8 mouse cellular contexts compared by ENCODE assay signal in genomic region chr6:8209047-8209865, GRCm38 (mm10). TPM values are rescaled to one million over a fixed set of nuclear protein-coding genes. Genes with fewer than 3 reads are reported as not detected.
DNase-seq lines count a peak whose midpoint lies in the region; ATAC-seq and TF ChIP-seq lines count a peak whose summit lies in the region.

Mios (plus strand) TSS chr6:8209222.

- under 1% methylated on average over 87 of the region's 90 CpGs for WGBS in embryonic facial prominence, embryonic 13.5 days
- under 1% methylated on average over 57 of the region's 90 CpGs for WGBS in limb, embryonic 14.5 days
- WGBS in midbrain, postnatal 0 days: under 1% methylated on average over 64 of the region's 90 CpGs

- peak; percentile 100 for DNase-seq in 3134 (ENCODE audit: extremely low read depth, insufficient read length, low spot score)
- DNase-seq in adrenal gland, postnatal 36 days: peak; percentile 90 to 94
- peak; percentile 80 for DNase-seq in heart, adult 8-10 months (ENCODE audit: low spot score)
- peak; percentile 90 for DNase-seq in kidney, adult 9 months
- peak; percentile 82 for DNase-seq in limb, embryonic 14.5 days (ENCODE audit: low spot score)
- DNase-seq in midbrain, postnatal 0 days (ENCODE audit: low spot score): peak; percentile 87
- DNase-seq in spleen, postnatal 14 days (ENCODE audit: low spot score in 2 of 2): peak; percentile 69 to 77

- H3K9ac ChIP-seq in embryonic facial prominence, embryonic 13.5 days: peak within 1 kb of the TSS; percentile 94
- H3K9ac ChIP-seq in limb, embryonic 14.5 days (ENCODE audit: low read depth, low read length, severe bottlenecking): peak within 1 kb of the TSS; percentile 94
- H3K9ac ChIP-seq in midbrain, postnatal 0 days (replicated peaks; ENCODE audit: low read length, poor library complexity, severe bottlenecking): peak within 1 kb of the TSS; percentile 91

- peak within 1 kb of the TSS; percentile 59 for H3K4me2 ChIP-seq in embryonic facial prominence, embryonic 13.5 days
- peak within 1 kb of the TSS; percentile 54 for H3K4me2 ChIP-seq in limb, embryonic 14.5 days (replicated peaks; ENCODE audit: low read depth, low read length, severe bottlenecking)
- peak within 1 kb of the TSS; percentile 61 for H3K4me2 ChIP-seq in midbrain, postnatal 0 days (ENCODE audit: low read depth, low read length, poor library complexity, severe bottlenecking)

- peak; percentile 50; the same call in 1 of the 2 replicates for TF ChIP-seq CTCF in midbrain, postnatal 0 days (IDR thresholded peaks at IDR 0.05)

- ATAC-seq in embryonic facial prominence, embryonic 13.5 days (ENCODE audit: insufficient number of reproducible peaks, insufficient read depth, low FRiP score, low TSS enrichment, low read depth): peak; percentile 97
- ATAC-seq in limb, embryonic 14.5 days (ENCODE audit: low FRiP score, low read depth): peak; percentile 95
- peak; percentile 96 for ATAC-seq in midbrain, postnatal 0 days (ENCODE audit: low FRiP score)

- peaks cover 5% of the 10 kb centered on the region; the same call in 1 of the 2 replicates for H3K36me3 ChIP-seq in embryonic facial prominence, embryonic 13.5 days
- H3K36me3 ChIP-seq in limb, embryonic 14.5 days (ENCODE audit: control insufficient read depth, insufficient read depth, low read length): peaks cover 1% of the 10 kb centered on the region; the same call in 1 of the 2 replicates
- no peaks in the 10 kb centered on the region for H3K36me3 ChIP-seq in midbrain, postnatal 0 days (ENCODE audit: insufficient read depth, low read length)

- peaks cover 9% of the 10 kb centered on the region for H3K4me1 ChIP-seq in embryonic facial prominence, embryonic 13.5 days
- H3K4me1 ChIP-seq in limb, embryonic 14.5 days (ENCODE audit: control insufficient read depth, insufficient read depth, low read length): peaks cover 8% of the 10 kb centered on the region
- peaks cover 6% of the 10 kb centered on the region; the same call in 1 of the 2 replicates for H3K4me1 ChIP-seq in midbrain, postnatal 0 days (ENCODE audit: insufficient read depth, low read length)

- 0 out of 2 replicates have a peak, but pooled peaks have one; percentile 13 for TF ChIP-seq POLR2A in limb, embryonic 14.5 days (IDR thresholded peaks at IDR 0.05; ENCODE audit: borderline replicate concordance, extremely low read depth, insufficient read depth, insufficient read length)

- peak within 1 kb of the TSS; percentile 82 for H3K4me3 ChIP-seq in embryonic facial prominence, embryonic 13.5 days
- peak within 1 kb of the TSS; percentile 91 for H3K4me3 ChIP-seq in limb, embryonic 14.5 days (replicated peaks; ENCODE audit: low read length)
- H3K4me3 ChIP-seq in midbrain, postnatal 0 days (ENCODE audit: low read depth, low read length): peak within 1 kb of the TSS; percentile 82

- H3K9me3 ChIP-seq in embryonic facial prominence, embryonic 13.5 days: no peaks in the 10 kb centered on the region
- H3K9me3 ChIP-seq in limb, embryonic 14.5 days (ENCODE audit: control insufficient read depth, low read length): no peaks in the 10 kb centered on the region
- no peaks in the 10 kb centered on the region for H3K9me3 ChIP-seq in midbrain, postnatal 0 days (ENCODE audit: low read length)

- peak within 1 kb of the TSS; percentile 95 for H3K27ac ChIP-seq in embryonic facial prominence, embryonic 13.5 days
- H3K27ac ChIP-seq in limb, embryonic 14.5 days (replicated peaks; ENCODE audit: low read depth, low read length): peak within 1 kb of the TSS; percentile 92
- peak within 1 kb of the TSS; percentile 94 for H3K27ac ChIP-seq in midbrain, postnatal 0 days (ENCODE audit: low read depth, low read length)

- no peaks in the 10 kb centered on the region for H3K27me3 ChIP-seq in embryonic facial prominence, embryonic 13.5 days
- H3K27me3 ChIP-seq in limb, embryonic 14.5 days (ENCODE audit: control insufficient read depth, insufficient read depth, low read length): no peaks in the 10 kb centered on the region
- no peaks in the 10 kb centered on the region for H3K27me3 ChIP-seq in midbrain, postnatal 0 days (ENCODE audit: insufficient read depth, low read length)

RNA-seq across cellular contexts. Expression of gene Mios, which starts in this region (rescaled TPM):
- 10 to 100 TPM; 15.3 to 20.4 TPM for total RNA-seq in adrenal gland, postnatal 36 days (2021)
- 26.8 and 28.6 TPM in 2 replicates for polyA plus RNA-seq in embryonic facial prominence, embryonic 13.5 days (2015; fragmentation: Nextera tagmentation; extraction: Ambion mirVana)
- total RNA-seq in heart, adult 8-10 months (2022): 10 to 100 TPM; 17.6 to 19.0 (median 18.5) TPM
- polyA plus RNA-seq in limb, embryonic 14.5 days (2012; rRNA removed): 11.6 and 14.4 TPM in 2 replicates
- 26.0 and 26.1 TPM in 2 replicates for polyA plus RNA-seq in limb, embryonic 14.5 days (2014; fragmentation: Nextera tagmentation; extraction: Ambion mirVana)
- 28.8 and 33.4 TPM in 2 replicates for total RNA-seq in midbrain, postnatal 0 days (2014; rRNA removed)
- 20.1 TPM in 2 replicates for polyA plus RNA-seq in midbrain, postnatal 0 days (2015; fragmentation: Nextera tagmentation; extraction: Ambion mirVana)

Comparison
In these comparisons a context has a peak if more than half of its experiments do, and no peak if none do; other contexts are left out.
1. Peak in every context shown above with its lines: DNase-seq, ATAC-seq, H3K4me3 ChIP-seq and H3K27ac ChIP-seq.